Mouse (Mus musculus) thymus, adult 18-20 months (tissue): ENCODE results near the gene Rtkn2.

Experiments used
- DNase-seq, 2 experiments: peaks; one replicate each; pipeline ENCODE4 v3.0.0; 2022; ENCODE audit warnings: mixed read lengths in 2 of 2

The Rtkn2 gene

DNA sequence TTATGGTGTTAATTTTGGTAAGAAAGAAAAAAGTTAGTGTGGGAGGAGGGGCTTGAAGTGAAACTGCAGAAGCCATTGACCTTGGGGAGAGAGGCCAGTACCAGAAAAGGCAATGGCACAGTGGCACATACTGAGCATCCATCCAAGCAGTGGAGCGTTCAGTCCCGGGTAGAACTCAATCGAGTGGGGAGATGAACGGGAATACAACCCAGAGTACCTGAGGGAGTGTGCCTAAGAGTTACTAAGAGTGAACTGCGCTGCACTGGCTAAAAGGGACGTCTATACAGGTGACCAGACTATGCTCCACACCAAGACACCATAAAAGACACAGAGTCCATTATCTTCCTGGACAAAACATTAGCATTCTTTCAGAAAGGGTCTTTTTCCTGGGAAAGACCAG, 128.3 kb downstream of the Rtkn2 start:
- DNase-seq: no peak
